Mouse (Mus musculus) c-Kit-positive CD71-positive TER-119-positive erythroid progenitor cells, embryonic 14.5 days (primary cell): ENCODE results near the gene Mfsd6.

Experiments used
- DNase-seq: peaks from one replicate; pipeline ENCODE4 v3.0.0-alpha.2; 2013; ENCODE audit warnings: low spot score

The Mfsd6 gene

GRCm38 (mm10) chr1:52727056-52727900, at the start of gene Mfsd6:
TSS of gene Mfsd6 (minus strand) at chr1:52727462.
- no peak for DNase-seq

DNA sequence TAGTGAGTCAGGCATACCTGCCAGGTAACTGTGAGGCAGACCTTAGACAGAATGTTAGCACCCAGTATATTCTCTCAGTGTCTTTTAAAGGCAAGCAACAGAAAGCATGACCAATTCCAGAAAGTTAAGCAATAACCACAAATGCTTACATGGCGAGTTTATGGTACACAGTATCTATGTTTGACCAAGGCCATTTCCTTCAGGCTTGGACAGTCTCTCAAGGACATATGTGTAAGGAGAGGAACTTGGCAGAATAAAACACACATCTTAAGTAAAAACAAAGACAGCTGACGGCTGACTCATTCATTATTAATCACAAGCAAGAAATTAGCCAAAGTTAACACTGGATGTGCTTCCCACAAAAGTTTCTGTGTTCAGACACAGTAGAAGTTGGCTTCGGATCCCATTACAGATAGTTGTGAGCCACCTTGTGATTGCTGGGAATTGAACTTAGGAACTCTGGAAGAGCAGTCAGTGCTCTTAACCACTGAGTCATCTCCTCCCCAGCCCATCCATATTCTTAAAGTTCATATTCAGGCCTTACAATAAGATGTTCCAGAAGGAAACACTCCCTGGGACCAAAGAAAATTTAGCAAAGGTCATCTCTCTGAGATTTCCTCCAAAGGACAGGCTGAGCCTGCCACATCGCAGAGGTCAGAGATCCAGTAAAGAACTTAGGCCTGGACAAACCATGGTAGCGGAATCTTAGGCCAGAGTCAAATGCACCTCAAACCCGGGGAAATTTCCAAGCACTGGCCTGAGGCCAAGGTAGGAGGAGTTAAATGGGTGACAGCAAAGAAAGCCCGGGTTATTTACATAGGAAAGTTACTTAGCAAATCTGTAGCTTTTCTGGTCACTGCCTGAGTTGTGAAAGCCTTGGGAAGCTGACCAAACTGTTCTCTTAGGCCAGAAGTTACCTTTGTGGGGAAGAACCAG, 38.2 kb upstream of the Mfsd6 start:
- DNase-seq = no peak

- no peak for DNase-seq
Observed at GRCm38 (mm10) chr1:52763894-52764809, 36.9 kb upstream of the Mfsd6 start.

DNA sequence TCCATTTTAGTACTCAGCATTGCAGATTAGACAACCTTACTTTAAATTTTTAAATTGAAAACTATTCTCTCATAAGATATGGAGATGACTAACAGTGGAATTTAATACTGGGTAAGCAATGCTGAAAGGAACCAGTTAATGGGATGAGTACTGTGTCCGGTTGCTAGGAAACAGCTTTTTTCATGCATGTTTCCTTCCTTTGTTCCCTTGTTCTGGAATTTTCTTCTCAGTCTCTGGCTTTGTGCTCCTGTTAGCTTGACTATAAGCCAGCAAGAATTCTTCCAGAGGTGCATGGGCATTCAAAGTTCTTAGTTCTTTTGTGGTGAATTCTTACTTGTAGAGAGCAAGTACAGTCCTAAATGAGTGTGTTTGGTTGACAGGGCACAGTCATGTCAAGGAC, 30.9 kb upstream of the Mfsd6 start:
- DNase-seq = no peak

DNA sequence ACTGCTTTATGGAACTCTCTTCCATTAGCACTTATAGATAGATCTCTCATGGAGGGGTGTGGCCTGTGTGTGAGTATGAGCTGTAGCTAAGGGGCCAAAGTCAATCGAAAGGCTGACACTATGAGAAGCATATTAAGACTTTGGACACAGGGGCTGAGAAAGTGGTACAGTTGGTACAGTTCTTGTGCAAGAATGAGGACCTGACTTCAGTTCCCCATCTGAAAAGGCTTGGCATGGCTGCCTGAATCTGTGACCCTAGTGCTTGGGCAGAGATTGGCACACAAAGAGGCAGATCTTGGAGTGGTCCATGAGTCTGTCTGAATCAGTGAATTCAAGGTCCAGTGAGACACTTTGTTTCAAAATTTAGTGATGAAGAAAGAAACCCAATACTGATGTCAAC, 27.1 kb upstream of the Mfsd6 start:
- DNase-seq = no peak

DNA sequence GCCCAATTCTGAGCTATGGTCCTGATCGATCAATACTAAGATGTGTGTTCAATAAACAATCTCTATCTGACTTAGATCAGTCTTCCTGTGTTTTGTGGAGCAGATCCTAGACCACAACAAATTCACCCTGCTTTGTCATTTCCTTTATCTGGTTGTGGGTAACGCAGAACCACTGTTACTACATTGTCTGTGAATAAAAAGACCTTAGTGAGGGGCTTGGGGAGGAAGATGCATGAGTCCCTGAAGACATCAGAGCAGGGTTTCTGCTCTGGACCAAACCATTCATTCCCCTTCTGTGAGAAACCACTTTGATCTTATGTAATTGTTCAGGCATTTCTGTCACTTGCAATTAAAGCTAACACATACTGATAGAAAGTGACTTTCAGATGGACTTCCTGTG, 26.6 kb upstream of the Mfsd6 start:
- no peak for DNase-seq

DNA sequence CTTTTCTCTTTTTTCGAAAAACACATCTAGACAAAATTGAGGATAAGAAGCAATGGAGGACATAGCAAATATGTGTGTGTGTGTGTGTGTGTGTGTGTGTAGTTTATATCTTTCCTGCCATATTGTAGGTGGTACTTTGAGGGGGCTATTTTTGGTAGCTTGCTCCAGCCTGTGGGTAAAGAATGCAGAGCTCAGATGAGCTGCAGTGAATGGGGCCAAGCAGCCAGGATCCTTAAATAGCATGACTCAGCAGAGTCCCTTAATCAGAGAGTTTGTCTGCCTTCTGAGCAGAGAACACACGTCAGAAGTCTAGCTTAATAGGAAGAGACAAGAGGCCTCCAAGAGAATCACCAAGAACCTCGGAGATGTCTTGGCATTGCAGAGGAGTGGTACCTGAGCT, 25.4 kb upstream of the Mfsd6 start:
- no peak for DNase-seq

GRCm38 (mm10) chr1:52751634-52752033, 24.4 kb upstream of the Mfsd6 start:
- no peak for DNase-seq

- DNase-seq = no peak
Observed at GRCm38 (mm10) chr1:52749978-52750377, 22.7 kb upstream of the Mfsd6 start.

- peak; percentile 30 for DNase-seq
Observed at GRCm38 (mm10) chr1:52748260-52748659, 21.0 kb upstream of the Mfsd6 start.

GRCm38 (mm10) chr1:52742567-52742966, 15.3 kb upstream of the Mfsd6 start:
- no peak for DNase-seq

- DNase-seq = no peak
Observed at GRCm38 (mm10) chr1:52734208-52734607, 6.9 kb upstream of the Mfsd6 start.

GRCm38 (mm10) chr1:52730258-52730657, 3.0 kb upstream of the Mfsd6 start:
- no peak for DNase-seq

GRCm38 (mm10) chr1:52728857-52729489, 1.7 kb upstream of the Mfsd6 start:
- DNase-seq = no peak

DNA sequence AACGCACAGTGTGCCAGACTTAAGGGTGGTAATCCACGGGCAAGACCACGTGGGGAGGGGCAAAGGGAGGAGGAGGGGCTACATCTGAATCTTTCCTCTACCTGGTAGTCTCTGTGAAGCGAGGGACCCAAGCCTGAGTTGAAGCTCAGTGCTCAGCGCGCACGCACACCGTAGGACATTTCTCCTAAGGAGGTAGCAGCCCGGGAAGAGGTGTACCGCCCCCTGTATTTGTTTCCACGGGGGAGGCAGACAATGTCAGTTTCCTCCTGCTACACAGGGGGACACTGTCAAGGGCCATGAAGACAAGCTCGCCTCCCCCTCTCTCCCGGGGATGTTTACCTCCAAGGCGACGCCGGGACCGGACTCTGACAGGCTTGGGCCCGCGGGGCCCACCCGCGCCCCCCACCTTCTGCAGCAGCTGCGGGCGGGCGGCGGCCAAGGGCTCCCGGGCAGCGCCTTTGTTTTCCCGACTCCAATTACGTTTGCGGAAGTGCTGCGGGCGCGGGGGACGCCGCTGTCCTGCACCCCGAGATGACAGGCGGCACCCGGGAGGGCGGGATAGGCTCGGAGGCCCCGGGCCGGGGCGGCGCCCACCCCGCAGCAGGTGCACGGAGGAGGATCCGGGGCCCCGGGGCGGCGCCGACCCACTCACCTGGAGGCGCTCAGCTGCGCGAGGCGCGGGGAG, 749 bp downstream of the Mfsd6 start:
- no peak for DNase-seq

- no peak for DNase-seq
Observed at GRCm38 (mm10) chr1:52722586-52722985, 4.7 kb downstream of the Mfsd6 start.

DNA sequence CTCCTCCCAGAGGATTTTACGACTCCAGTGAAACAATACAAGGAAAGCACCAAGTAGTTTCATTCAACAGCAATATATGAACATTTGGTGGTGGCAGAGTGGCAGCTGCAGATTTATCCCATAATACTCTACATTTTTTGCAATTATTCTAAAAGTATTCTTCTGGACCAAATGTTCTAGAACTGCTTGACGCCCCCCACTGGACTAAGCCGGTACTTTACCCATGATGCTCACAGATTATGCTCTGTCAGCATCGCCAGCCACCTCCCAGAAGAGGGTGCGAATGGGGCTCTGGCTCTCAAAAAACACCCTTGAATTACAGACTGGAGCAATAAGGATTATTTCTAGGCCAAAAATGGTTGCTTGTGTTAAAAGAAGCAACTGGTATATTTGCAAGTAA, 8.2 kb downstream of the Mfsd6 start:
- DNase-seq = no peak

DNA sequence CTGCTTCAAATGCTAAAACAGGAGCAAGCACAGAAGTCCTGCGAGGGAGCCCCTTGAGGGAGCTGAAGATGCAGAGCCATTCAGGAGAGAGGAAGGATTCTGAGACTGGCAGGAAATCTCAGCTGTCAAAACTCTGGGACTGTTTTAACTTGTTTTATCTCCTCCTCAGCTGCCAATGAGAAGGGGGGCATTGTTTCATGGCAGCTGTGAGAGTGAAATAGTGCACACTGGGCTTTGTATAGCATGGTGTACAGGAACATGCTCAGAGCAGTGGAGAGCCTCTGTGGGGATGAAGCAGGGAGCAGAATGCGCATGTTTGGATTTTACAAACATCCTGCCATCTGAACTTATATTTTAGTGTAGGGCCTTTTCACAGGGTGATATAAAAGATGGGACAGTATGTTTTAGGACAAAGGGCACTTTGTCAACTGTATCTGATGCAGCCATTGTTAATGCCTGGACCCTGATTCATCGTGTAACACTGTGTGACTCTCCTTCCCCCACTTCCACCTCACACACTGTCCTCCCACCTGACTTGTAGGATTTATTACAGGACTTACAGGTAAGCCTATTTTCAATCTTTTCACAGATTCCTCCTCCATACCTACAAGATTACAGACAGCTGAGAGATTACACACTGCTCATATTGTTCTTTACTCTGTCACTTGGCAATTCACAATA, 9.1 kb downstream of the Mfsd6 start:
- no peak for DNase-seq

- no peak for DNase-seq
Observed at GRCm38 (mm10) chr1:52714451-52714850, 12.8 kb downstream of the Mfsd6 start.

GRCm38 (mm10) chr1:52714021-52714420, 13.2 kb downstream of the Mfsd6 start:
- DNase-seq = no peak
